Mouse (Mus musculus) adrenal gland (tissue): ENCODE data around the gene Aak1.

Source experiments
- intact Hi-C: fragments of 180-260 bp; cut with DNase I; formaldehyde crosslinking; loops from one replicate; pipeline ENCODE4 v1.15.1; 2025

Gene Aak1

DNA sequence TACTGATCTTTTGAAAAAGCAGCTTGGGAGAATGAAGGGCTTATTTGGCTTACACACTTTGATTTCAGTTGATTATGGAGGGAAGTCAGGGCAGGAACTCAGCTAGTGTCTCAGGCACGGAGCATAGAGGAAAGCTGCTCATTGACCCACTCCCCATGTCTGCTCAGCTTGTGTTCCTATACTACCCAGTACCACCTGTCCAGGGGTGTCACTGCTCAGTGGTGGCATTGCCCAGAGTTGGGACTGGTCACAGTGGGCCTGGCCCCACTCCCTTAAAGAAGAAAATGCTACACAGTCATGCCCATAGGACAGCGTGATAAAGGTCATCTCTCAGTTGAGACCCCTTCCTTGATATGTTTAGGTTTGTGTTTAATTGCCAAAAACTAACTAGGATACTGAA lies 34.9 kb downstream of the Aak1 start:
- intact Hi-C loops: no loop called here

DNA sequence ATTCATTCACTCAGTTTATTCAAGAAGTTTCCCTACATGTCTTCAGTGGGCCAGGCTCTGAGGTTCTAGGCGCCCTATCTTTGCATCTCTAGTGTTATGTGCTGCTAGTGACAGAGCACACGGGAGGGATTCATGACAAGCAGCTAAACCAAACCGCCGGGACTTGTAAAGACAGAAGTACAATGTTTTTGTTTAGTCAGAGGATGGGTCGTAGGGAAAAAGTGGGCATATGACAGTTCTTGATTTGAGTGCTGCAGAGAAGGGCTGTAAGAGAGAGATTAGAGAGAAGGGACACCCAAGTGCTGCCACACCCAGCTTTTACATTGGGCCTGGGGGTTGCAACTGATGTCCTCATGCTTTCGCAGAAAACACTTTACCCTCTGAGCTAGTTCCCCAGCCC lies 35.4 kb downstream of the Aak1 start:
- intact Hi-C loops: no loop called here

GRCm38 (mm10) chr6:86885816-86886529 lies 36.7 kb downstream of the Aak1 start:
- intact Hi-C loops: no loop called here

DNA sequence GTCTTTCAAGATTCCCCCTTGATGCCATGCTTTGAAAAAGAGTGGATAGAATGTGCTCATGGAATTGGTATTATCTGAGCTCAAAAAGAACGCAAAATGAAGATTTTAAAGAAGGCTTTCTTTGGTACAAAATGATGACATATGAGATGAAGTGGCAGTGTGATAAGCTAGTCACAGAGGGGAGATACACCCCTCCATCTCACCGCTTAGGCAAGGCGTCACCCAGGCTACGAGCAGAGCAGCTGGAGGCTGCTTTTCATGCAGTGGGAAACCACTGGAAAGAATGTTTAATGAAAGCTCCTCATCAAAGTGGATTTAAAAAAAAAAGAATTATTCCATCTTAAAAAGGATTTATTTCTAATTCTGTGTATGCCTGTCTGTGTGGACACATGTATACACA lies 37.5 kb downstream of the Aak1 start:
- intact Hi-C loops: no loop called here

GRCm38 (mm10) chr6:86897520-86897919 lies 48.2 kb downstream of the Aak1 start:
- intact Hi-C loops: no loop called here

DNA sequence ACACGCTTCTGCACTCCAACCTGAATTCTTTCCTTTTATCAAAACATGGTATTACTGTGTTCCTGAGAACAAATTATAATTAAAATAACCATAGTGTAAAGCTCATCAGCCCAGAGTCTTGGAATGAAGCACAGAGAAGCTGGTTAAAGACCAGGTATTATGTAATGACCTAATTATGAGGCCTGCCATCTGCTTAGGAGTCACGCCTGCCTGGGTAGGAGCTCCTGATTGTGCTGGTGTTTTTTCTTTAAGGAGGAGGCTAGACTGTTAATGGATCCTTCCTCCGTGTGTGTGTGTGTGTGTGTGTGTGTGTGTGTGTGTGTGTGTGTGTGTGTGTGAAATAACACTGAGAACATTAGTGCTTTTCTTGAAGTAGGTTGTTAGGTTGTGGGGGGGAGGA lies 49.7 kb downstream of the Aak1 start:
- intact Hi-C loops: no loop called here

DNA sequence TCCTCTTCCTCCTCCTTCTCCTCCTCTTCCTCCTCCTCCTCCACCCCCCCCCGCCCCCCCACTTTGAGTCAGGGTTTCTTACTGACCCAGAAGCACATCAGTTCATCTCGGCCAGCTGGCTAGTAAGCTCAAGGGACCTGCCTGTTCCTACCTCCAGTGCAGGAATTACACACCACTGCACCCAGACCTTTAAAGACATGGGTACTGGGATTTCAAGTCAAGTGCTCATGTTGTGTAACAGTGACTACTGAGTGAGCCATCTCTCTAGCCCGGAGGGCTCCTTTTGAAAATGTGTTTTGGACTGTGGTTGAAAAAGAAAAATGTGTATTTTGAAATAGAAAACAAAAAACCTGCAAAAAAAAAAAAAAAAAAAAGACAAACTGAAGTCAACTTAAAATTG lies 50.6 kb downstream of the Aak1 start:
- intact Hi-C loops: no loop called here

GRCm38 (mm10) chr6:86900546-86900945 lies 51.2 kb downstream of the Aak1 start:
- intact Hi-C loops: no loop called here

DNA sequence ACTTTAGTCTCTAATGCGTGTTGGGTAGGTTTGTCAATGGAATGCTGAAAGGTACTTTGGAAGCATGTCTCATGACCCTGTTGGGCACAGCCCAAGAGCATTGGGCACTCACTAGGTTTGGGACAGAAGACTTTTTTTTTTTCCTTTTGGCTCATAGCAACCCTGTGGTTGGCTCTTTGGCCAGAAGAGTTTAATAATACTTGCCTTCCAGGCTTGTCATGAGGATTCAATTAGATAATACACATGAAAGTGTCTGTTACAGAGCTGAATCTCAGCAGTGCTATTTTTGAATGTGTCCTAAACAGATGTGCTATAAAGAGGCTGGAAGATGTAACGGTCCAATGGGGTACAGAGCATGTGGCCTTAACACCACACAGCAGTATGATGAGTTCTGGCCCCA lies 56.2 kb downstream of the Aak1 start:
- intact Hi-C loops: no loop called here

DNA sequence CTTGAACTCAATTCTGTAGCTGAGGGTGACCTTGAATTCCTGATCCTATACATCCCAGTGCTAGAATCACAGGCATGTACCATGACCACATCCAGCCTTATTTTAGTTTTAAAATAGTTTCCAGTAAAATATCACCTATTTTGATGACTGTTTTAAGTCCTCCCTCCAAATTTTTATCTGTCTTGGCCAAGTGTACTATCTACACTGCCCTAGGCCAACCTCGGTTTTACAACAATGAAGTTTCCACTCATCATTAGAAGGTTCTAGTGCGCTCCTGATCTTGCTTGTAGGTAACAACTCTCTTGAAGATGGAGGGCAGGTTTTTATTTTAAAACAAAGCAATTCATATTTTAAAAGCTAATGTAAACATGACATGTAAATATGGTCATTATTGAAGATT lies 57.9 kb downstream of the Aak1 start:
- intact Hi-C loops: no loop called here

DNA sequence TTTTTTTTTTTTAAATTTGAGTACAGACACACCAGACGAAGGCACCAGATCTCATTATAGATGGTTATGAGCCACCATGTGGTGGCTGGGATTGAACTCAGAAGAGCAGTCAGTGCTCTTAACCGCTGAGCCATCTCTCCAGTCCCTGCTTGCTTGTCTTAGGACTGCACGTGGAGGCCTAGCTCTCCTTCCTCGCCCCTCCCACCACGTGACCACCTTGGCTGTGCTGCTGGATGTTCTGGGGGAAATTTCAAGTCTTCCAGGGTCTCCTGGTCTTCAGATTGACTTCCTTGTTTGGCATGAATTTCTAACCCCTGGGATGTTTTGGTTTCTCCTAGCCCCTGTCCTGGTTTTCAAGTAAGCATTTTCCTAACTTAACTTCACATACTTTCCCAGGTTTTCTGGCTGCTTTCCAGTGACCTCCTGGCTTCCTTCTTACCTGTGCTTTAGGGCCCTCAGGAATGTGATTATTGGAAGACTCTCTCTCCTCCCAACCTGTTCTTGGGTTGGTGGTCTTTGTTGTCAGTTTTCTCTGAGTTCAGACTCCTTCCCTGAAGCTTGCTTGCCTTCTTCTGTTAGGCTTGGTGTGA lies 59.3 kb downstream of the Aak1 start:
- intact Hi-C loops: no loop called here

DNA sequence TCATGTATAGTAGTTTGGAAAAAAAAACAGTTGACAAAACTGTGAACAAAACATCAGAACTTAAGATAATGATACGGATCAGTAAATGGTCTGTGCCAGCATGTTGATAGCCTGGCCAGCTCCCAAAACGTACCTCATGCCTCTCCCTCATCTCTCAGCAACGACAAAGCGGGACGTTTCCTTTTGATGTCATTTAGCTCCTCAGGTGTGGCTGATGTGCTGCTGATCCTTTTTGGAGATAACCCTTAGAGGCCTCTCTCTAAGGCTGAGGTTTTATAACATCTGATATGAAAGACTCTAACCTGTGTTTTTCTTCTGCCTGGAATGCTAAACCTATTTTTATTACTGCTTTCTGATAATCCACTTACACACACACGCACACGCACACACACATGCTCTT lies 60.6 kb downstream of the Aak1 start:
- intact Hi-C loops: no loop called here

GRCm38 (mm10) chr6:86916157-86916820 lies 67.0 kb downstream of the Aak1 start:
- intact Hi-C loops: no loop called here

DNA sequence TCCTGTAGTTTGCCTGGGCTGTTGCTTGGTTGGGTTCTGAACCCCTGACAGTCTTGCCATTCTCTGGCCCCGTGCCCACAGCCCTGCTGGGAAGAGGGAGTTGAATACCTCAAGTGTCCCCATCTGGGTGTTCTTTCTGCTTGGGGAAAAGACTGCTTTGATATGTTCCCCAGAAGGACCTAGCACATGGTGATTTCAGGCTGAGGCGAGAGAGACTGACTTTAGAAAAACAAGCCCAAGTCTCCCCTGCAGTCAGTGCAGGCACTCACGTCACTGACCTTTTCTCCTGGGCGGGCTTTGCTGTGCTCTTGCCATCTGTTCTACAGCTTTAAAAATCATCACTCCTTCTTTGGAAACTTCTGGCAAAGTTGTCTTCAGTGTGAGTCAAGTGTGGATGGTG lies 67.9 kb downstream of the Aak1 start:
- intact Hi-C loops: no loop called here

- intact Hi-C loops: no loop called here
Measured at GRCm38 (mm10) chr6:86918058-86918835, 68.9 kb downstream of the Aak1 start.

DNA sequence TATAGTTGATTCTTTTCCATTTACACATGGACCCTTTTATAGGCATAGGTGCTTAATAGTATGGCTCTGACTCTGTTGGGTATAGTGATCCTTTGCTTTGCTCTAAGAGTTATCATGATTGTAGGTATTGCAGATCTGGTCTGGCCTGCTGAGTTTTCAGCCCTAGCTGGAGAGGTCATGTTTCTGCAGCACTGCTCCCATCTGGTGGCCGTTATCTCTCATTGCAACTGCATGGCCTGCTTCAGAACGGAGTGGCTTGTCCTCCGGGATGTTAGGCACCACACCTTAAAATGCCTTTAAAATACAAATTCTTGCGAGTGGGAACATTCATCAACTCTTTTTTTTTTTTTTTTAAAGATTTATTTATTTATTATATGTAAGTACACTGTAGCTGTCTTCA lies 72.6 kb downstream of the Aak1 start:
- intact Hi-C loops: loop anchor here (2.0 to 10.0 kb wide), 3 partner anchors 75 to 177 kb away; partner anchors contain the start of gene Aak1

DNA sequence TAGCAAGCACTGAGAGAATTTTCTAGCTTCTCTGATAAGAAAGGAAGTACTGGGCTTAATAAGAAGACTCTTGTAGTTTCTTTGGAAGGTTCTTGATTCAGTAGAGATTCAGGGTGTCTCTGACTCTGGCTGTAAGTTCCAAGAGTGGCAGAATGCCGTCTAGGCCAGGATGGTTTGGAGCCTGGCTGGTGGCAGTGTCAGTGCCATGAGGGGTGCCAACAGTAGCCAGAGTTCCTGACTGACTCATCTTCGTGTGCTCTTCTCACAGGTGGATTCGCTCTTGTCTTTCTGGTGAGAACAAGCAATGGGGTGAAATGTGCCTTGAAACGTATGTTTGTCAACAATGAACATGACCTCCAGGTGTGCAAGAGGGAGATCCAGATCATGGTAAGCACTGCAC lies 75.4 kb downstream of the Aak1 start:
- intact Hi-C loops: loop anchor here (5.0 to 10.0 kb wide), 2 partner anchors 77 to 180 kb away; partner anchors contain the start of gene Aak1

GRCm38 (mm10) chr6:86934541-86934940 lies 85.2 kb downstream of the Aak1 start:
- intact Hi-C loops: no loop called here

DNA sequence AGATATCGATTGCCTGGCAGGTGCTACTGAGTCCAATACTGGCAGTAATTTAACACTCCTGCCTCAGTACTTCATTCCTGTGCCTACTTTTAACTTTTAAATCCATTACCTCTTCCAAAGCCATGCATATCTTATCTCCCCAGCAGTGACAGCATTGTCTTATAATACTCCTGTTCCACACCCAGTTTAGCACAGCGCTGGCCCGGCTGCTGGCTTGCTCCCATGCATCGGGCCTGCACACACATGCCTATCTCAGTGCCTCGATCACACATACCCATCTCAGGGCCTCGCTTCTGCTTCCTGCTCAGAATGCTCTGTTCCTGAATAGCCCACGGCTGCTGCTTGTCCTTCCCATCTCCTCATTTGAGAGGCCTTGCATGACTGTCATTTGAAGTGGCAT lies 90.5 kb downstream of the Aak1 start:
- intact Hi-C loops: no loop called here

DNA sequence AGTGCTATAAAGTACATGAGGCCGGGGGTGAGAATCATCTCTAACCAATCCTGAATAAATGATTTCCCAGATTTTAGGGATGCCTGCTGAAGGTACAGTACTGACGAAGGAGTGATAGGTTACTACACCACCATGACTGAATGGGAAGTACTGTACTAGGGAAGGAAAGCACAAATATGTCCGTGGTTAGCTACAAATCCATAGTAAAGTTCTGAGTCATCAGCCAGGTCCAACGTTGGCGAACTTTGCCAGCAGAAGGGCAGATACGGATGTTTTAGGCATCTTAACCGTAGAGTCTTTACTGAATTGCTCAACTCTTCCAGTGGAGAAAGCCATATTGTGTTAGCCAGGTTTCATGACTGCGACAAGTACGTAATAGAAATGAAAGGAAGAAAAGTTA lies 91.6 kb downstream of the Aak1 start:
- intact Hi-C loops: no loop called here

- intact Hi-C loops: no loop called here
Measured at GRCm38 (mm10) chr6:86947100-86947499, 97.8 kb downstream of the Aak1 start.

GRCm38 (mm10) chr6:86948746-86949145 lies 99.4 kb downstream of the Aak1 start:
- intact Hi-C loops: no loop called here
